Comparison of ENCODE assay signal across 12 mouse cellular contexts in the genomic region with DNA sequence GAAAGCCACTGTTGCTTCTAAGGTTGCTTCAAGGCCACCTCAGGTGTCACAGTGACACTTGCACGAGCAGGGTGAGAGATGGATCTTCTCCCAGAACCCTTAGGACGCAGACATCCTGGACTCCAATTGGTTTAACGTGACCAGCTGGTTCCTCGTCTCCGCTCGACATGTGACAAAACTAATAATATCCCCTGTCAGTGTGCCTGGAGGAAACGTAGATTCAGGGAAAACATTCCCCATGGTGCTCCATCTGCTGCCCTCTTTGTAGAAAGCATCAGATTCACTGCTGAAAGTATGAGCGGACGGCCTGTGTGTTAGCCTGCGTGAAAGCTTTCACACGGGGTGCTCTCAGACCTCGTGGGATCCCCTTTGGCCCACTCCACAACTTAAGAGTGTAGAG.
DNase-seq lines count a peak whose midpoint lies in the region; ATAC-seq and TF ChIP-seq lines count a peak whose summit lies in the region.
"Had no signal": no experiment of that assay in that cellular context is flagged by ENCODE, and none has a peak within 500 bp of the region (broad histone marks: within the 10 kb centered on the region; RNA-seq: fewer than 3 reads in every experiment).

No protein-coding gene starts in this region.

- H3K4me3 ChIP-seq in thymus, adult 2 months (ENCODE audit: control insufficient read depth, insufficient read depth, low read length), result no peak overlapping the region
- H3K4me3 ChIP-seq: heart, embryonic 13.5 days had no signal

- no peak overlapping the region for H3K27ac ChIP-seq in thymus, adult 2 months (ENCODE audit: control insufficient read depth, insufficient read depth, low read length)
- H3K27ac ChIP-seq: heart, embryonic 13.5 days had no signal

- H3K4me1 ChIP-seq in thymus, adult 2 months (replicated peaks; ENCODE audit: control insufficient read depth, insufficient read depth, low read length), result no peaks in the 10 kb centered on the region
- H3K4me1 ChIP-seq: heart, embryonic 13.5 days had no signal

- peak; percentile 94 for ATAC-seq in cerebellum, adult (ENCODE audit: insufficient number of reproducible peaks, low FRiP score, low TSS enrichment)

- WGBS in thymus, adult 2 months, result 87% methylated on average over 12 of the region's 12 CpGs

- H3K36me3 ChIP-seq in thymus, adult 2 months (ENCODE audit: control insufficient read depth, insufficient read depth, low read length), result no peaks in the 10 kb centered on the region
- H3K36me3 ChIP-seq: G1E; heart, embryonic 13.5 days had no signal

- no peak for TF ChIP-seq POLR2A in thymus, adult 2 months (IDR thresholded peaks at IDR 0.05; ENCODE audit: control insufficient read depth, extremely low read depth, insufficient read depth, low read length, poor library complexity)

- H3K27me3 ChIP-seq in thymus, adult 2 months (ENCODE audit: control insufficient read depth, insufficient read depth, low read length), result no peaks in the 10 kb centered on the region
- H3K27me3 ChIP-seq: heart, embryonic 13.5 days had no signal

- intact Hi-C loops in left cerebral cortex, postnatal 14 days (cut with DNase I), result no loop called here

- peak; percentile 95 for DNase-seq in brain, adult 2 months (ENCODE audit: low read depth, low spot score)
- peak; percentile 10 to 18 for DNase-seq in frontal cortex, postnatal 14 days (ENCODE audit: low spot score in 2 of 2)
- peak; percentile 49 to 78 for DNase-seq in left cerebral cortex, postnatal 14 days (ENCODE audit: low spot score in 2 of 2)
- DNase-seq in B cell, adult 2 months, result no peak
- no peak for DNase-seq in thymus, adult 18-20 months
- no peak for DNase-seq in thymus, adult 2 months
- DNase-seq: adrenal gland, postnatal 14 days; lung, adult 2 months; spleen, adult 18-20 months had no signal

- TF ChIP-seq CTCF in thymus, adult 2 months (IDR thresholded peaks at IDR 0.05; ENCODE audit: borderline replicate concordance, control insufficient read depth, extremely low read depth, insufficient read depth, low read length, poor library complexity), result no peak

Comparison
In these comparisons a context has a peak if more than half of its experiments do, and no peak if none do; other contexts are left out.
1. DNase-seq: peak in brain, adult 2 months (single experiment), frontal cortex, postnatal 14 days (2 of 2) and left cerebral cortex, postnatal 14 days (2 of 2); none in B cell, adult 2 months (0 of 2), thymus, adult 18-20 months (0 of 2) and thymus, adult 2 months (single experiment).